Mouse (Mus musculus) lung, postnatal 0 days (tissue): ENCODE results near the gene Il16. TPM values are rescaled to one million over a fixed set of nuclear protein-coding genes. Genes with fewer than 3 reads are reported as not detected.

ENCODE experiments used
- ATAC-seq: fragments of 200-750 bp; cut with Nextera tagmentation; 2 replicates; pipeline ENCODE4 v1.8.0; 2017; ENCODE audit warnings: moderate library complexity
- DNase-seq: peaks from one replicate; pipeline ENCODE4 v3.0.0-alpha.2; 2016; ENCODE audit warnings: low spot score
- H3K27ac ChIP-seq: fragments of 300-500 bp; sonication (generic); 2 replicates; pipeline ENCODE4 v1.5.1; 2014; ENCODE audit warnings: antibody characterized with exemption, mild to moderate bottlenecking, low read length, mixed read lengths
- H3K27me3 ChIP-seq: fragments of 300-500 bp; sonication (generic); replicated peaks from 2 replicates; pipeline ENCODE4 v1.6.1; 2014; ENCODE audit warnings: low read length, mixed read lengths; ENCODE audit not compliant: insufficient read depth
- H3K36me3 ChIP-seq: fragments of 300-500 bp; sonication (generic); 2 replicates; pipeline ENCODE4 v1.6.1; 2014; ENCODE audit warnings: low read length, mixed read lengths; ENCODE audit not compliant: insufficient read depth
- H3K4me1 ChIP-seq: fragments of 300-500 bp; sonication (generic); 2 replicates; pipeline ENCODE4 v1.6.1; 2014; ENCODE audit warnings: antibody characterized with exemption, low read depth, low read length, mixed read lengths; ENCODE audit not compliant: insufficient read depth
- H3K4me2 ChIP-seq: fragments of 300-500 bp; sonication (generic); replicated peaks from 2 replicates; pipeline ENCODE4 v1.6.1; 2014; ENCODE audit warnings: low read depth, mild to moderate bottlenecking, low read length, moderate library complexity, mixed read lengths
- H3K4me3 ChIP-seq: fragments of 300-500 bp; sonication (generic); 2 replicates; pipeline ENCODE4 v1.5.1; 2014; ENCODE audit warnings: low read depth, low read length
- H3K9ac ChIP-seq: fragments of 300-500 bp; sonication (generic); replicated peaks from 2 replicates; pipeline ENCODE4 v1.6.1; 2014; ENCODE audit warnings: low read depth, mild to moderate bottlenecking
- H3K9me3 ChIP-seq: fragments of 300-500 bp; sonication (generic); 2 replicates; pipeline ENCODE4 v1.6.1; 2016; ENCODE audit warnings: low read length, mixed read lengths
- CTCF ChIP-seq: IDR thresholded peaks from 2 replicates; pipeline ENCODE4 v1.5.1; 2016; ENCODE audit warnings: antibody characterized with exemption, mild to moderate bottlenecking
- EP300 ChIP-seq: IDR thresholded peaks from 2 replicates; pipeline ENCODE4 v1.6.1; 2016; ENCODE audit warnings: antibody characterized with exemption, mild to moderate bottlenecking, control low read depth
- WGBS: fragments of 180-500 bp; shearing (Covaris S2); extraction: QIAGEN DNeasy Blood & Tissue Kit; methylation state at CpG from one replicate; pipeline ENCODE4 v1.1.7; 2014; 5-methylcytosine and 5-hydroxymethylcytosine counted together
- polyA plus RNA-seq: library from polyadenylated mRNA; unstranded; fragments of >200 nt; fragmentation: Nextera tagmentation; extraction: Ambion mirVana; gene quantifications from 2 replicates; pipeline ENCODE4 v1.2.1, GENCODE M21; 2015

The Il16 gene
- polyA plus RNA-seq, 1 experiment from 2014 or later = 8.0 TPM

GRCm38 (mm10) chr7:83737914-83738490 is 7.5 kb downstream of the Il16 start:
- Histone ChIP-seq H3K27me3 (no peaks in the 10 kb centered on the region), H3K36me3 (no peaks in the 10 kb centered on the region), H3K4me1 (peaks cover 7% of the 10 kb centered on the region; the same call in 1 of the 2 replicates), H3K4me3 (no peak overlapping the region), H3K9me3 (no peaks in the 10 kb centered on the region), H3K9ac (no peak overlapping the region), H3K27ac (peak overlapping the region; percentile 69), H3K4me2 (no peak overlapping the region)
- ATAC-seq (no peak), DNase-seq (no peak)
- no peak for TF ChIP-seq EP300
- no peak for TF ChIP-seq CTCF
- WGBS = 32% methylated on average over 6 of the region's 6 CpGs

- ATAC-seq (no peak), DNase-seq (no peak)
- TF ChIP-seq EP300 (no peak), CTCF (no peak)
- no peak overlapping the region for H3K27ac ChIP-seq
- H3K4me1 ChIP-seq = peaks cover 7% of the 10 kb centered on the region; the same call in 1 of the 2 replicates
- no peaks in the 10 kb centered on the region for H3K27me3 ChIP-seq
- WGBS = 76% methylated on average over 6 of the region's 6 CpGs
- H3K36me3 ChIP-seq = no peaks in the 10 kb centered on the region
- H3K9me3 ChIP-seq = no peaks in the 10 kb centered on the region
- no peak overlapping the region for H3K9ac ChIP-seq
- H3K4me2 ChIP-seq = no peak overlapping the region
- no peak overlapping the region for H3K4me3 ChIP-seq
Measured at GRCm38 (mm10) chr7:83736341-83737115, 9.0 kb downstream of the Il16 start.

GRCm38 (mm10) chr7:83735108-83735781 is 10.3 kb downstream of the Il16 start:
- no peak for TF ChIP-seq EP300
- no peak for TF ChIP-seq CTCF
- Histone ChIP-seq H3K27me3 (no peaks in the 10 kb centered on the region), H3K4me3 (no peak overlapping the region), H3K4me2 (no peak overlapping the region), H3K9me3 (no peaks in the 10 kb centered on the region), H3K36me3 (no peaks in the 10 kb centered on the region), H3K9ac (no peak overlapping the region), H3K4me1 (peaks cover 7% of the 10 kb centered on the region; the same call in 1 of the 2 replicates), H3K27ac (no peak overlapping the region)
- DNase-seq = no peak
- WGBS = 81% methylated on average over 7 of the region's 7 CpGs
- no peak for ATAC-seq

- no peak for TF ChIP-seq CTCF
- no peak for TF ChIP-seq EP300
- no peak for ATAC-seq
- Histone ChIP-seq H3K4me1 (peaks cover 7% of the 10 kb centered on the region; the same call in 1 of the 2 replicates), H3K4me3 (no peak overlapping the region), H3K9ac (no peak overlapping the region), H3K27me3 (no peaks in the 10 kb centered on the region), H3K36me3 (no peaks in the 10 kb centered on the region), H3K4me2 (no peak overlapping the region), H3K27ac (no peak overlapping the region), H3K9me3 (no peaks in the 10 kb centered on the region)
- whole genome bisulfite sequencing = 70% methylated on average over 6 of the region's 6 CpGs
- DNase-seq = no peak
Measured at GRCm38 (mm10) chr7:83734671-83735082, 10.8 kb downstream of the Il16 start.

- peaks cover 7% of the 10 kb centered on the region; the same call in 1 of the 2 replicates for H3K4me1 ChIP-seq
- no peak overlapping the region for H3K4me3 ChIP-seq
- ATAC-seq (no peak), DNase-seq (no peak)
- 86% methylated on average over 3 of the region's 3 CpGs for WGBS
- no peak overlapping the region for H3K27ac ChIP-seq
- H3K27me3 ChIP-seq = no peaks in the 10 kb centered on the region
- H3K4me2 ChIP-seq = no peak overlapping the region
- H3K36me3 ChIP-seq = no peaks in the 10 kb centered on the region
- TF ChIP-seq CTCF (no peak), EP300 (no peak)
- no peaks in the 10 kb centered on the region for H3K9me3 ChIP-seq
- H3K9ac ChIP-seq = no peak overlapping the region
Measured at GRCm38 (mm10) chr7:83734246-83734645, 11.3 kb downstream of the Il16 start.

GRCm38 (mm10) chr7:83732781-83733180 is 12.7 kb downstream of the Il16 start:
- H3K36me3 ChIP-seq = no peaks in the 10 kb centered on the region
- 86% methylated on average over 3 of the region's 3 CpGs for WGBS

More at GRCm38 (mm10) chr7:83732781-83733180, 12.7 kb downstream of the Il16 start:
- DNase-seq (no peak), ATAC-seq (no peak)
- H3K27ac ChIP-seq = no peak overlapping the region
- H3K9ac ChIP-seq = no peak overlapping the region
- H3K4me3 ChIP-seq = no peak overlapping the region
- H3K9me3 ChIP-seq = no peaks in the 10 kb centered on the region
- TF ChIP-seq EP300 = no peak
- no peak for TF ChIP-seq CTCF
- H3K4me1 ChIP-seq = no peaks in the 10 kb centered on the region
- H3K27me3 ChIP-seq = no peaks in the 10 kb centered on the region
- H3K4me2 ChIP-seq = no peak overlapping the region
